Mouse (Mus musculus): ENCODE measurements around the gene Ubald2. TPM values are rescaled to one million over a fixed set of nuclear protein-coding genes. Genes with fewer than 3 reads are reported as not detected.

The Ubald2 gene
- 145 and 174 TPM in 2 replicates for polyA plus RNA-seq (2012; rRNA removed)

GRCm38 (mm10) chr11:116433356-116434286, at the start of gene Ubald2:
Gene Ubald2, plus strand, starts transcription at chr11:116434094.

GRCm38 (mm10) chr11:116412904-116413630, 20.8 kb upstream of the Ubald2 start, which contains the start of gene Rnf157:
Gene Rnf157, minus strand, starts transcription at chr11:116413032.

GRCm38 (mm10) chr11:116466141-116466540, 32.2 kb downstream of the Ubald2 start, which contains the start of gene Qrich2:
Gene Qrich2, minus strand, starts transcription at chr11:116466241.

Other genes starting within 250 kb of the Ubald2 start
- gene Ten1, start 235.2 kb upstream of the Ubald2 start, polyA plus RNA-seq (2012; rRNA removed), result 27.9 and 37.2 TPM in 2 replicates
- 31.6 and 41.8 TPM in 2 replicates for gene Acox1, start 235.0 kb upstream of the Ubald2 start, polyA plus RNA-seq (2012; rRNA removed)
- 2.8 and 3.7 TPM in 2 replicates for gene Evpl, start 196.0 kb upstream of the Ubald2 start, polyA plus RNA-seq (2012; rRNA removed)
- gene Srp68, start 159.9 kb upstream of the Ubald2 start, polyA plus RNA-seq (2012; rRNA removed), result 51.8 and 68.0 TPM in 2 replicates
- 3.4 and 3.8 TPM in 2 replicates for gene Galr2, start 153.2 kb upstream of the Ubald2 start, polyA plus RNA-seq (2012; rRNA removed)
- 34.9 and 36.3 TPM in 2 replicates for gene Exoc7, start 126.9 kb upstream of the Ubald2 start, polyA plus RNA-seq (2012; rRNA removed)
- 121 and 144 TPM in 2 replicates for gene Foxj1, start 98.7 kb upstream of the Ubald2 start, polyA plus RNA-seq (2012; rRNA removed)
- 5.1 and 6.4 TPM in 2 replicates for gene Rnf157, start 21.1 kb upstream of the Ubald2 start, polyA plus RNA-seq (2012; rRNA removed)
- gene Qrich2, start 32.1 kb downstream of the Ubald2 start, polyA plus RNA-seq (2012; rRNA removed), result 0.93 and 1.9 TPM in 2 replicates
- gene Prpsap1, start 60.1 kb downstream of the Ubald2 start, polyA plus RNA-seq (2012; rRNA removed), result 218 and 285 TPM in 2 replicates
- 31.4 and 33.0 TPM in 2 replicates for gene Sphk1, start 96.8 kb downstream of the Ubald2 start, polyA plus RNA-seq (2012; rRNA removed)
- gene Ube2o, start 147.4 kb downstream of the Ubald2 start, polyA plus RNA-seq (2012; rRNA removed), result 43.3 and 43.5 TPM in 2 replicates
- gene Aanat, start 152.3 kb downstream of the Ubald2 start, polyA plus RNA-seq (2012; rRNA removed), result 0.16 and 0.44 TPM in 2 replicates
- gene Rhbdf2, start 192.9 kb downstream of the Ubald2 start, polyA plus RNA-seq (2012; rRNA removed), result 94.1 and 97.8 TPM in 2 replicates
- gene Prcd, start 219.4 kb downstream of the Ubald2 start, polyA plus RNA-seq (2012; rRNA removed), result 19.7 and 23.3 TPM in 2 replicates
- gene Cygb, start 220.2 kb downstream of the Ubald2 start, polyA plus RNA-seq (2012; rRNA removed), result 128 and 135 TPM in 2 replicates